Mouse (Mus musculus): ENCODE measurements at regions not wholly inside any gene's neighbourhood (a gene's known extent, or its start where the extent isn't known, plus 50 kb on each side); places are given as distances from the start of the nearest gene placed in this dataset.

GRCm38 (mm10) chr8:78154873-78155272, 58.2 kb upstream of the Ttc29 start:
- no peak for DNase-seq (ENCODE audit: low read depth)

DNA sequence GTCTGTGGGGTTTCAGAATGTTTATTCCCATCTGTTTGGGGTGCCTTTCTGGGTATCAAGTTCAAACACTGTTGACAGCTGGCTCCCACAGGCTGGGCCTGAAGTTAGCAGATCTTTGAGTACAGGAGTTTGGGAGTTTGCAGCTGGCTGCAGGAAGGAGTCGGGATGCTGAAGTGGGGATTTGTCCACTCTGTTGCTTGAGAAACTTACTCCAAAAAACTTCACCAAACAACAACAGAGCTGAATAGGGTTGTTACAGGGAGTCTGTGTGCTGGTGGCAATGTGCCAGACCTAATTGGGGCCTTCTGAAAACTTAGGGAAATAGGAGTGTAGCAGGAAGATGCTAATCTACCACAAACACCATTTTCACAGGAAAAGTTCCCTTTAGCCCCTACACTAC, 51.1 kb upstream of the Ttc29 start:
- DNase-seq (ENCODE audit: low read depth) = no peak

DNA sequence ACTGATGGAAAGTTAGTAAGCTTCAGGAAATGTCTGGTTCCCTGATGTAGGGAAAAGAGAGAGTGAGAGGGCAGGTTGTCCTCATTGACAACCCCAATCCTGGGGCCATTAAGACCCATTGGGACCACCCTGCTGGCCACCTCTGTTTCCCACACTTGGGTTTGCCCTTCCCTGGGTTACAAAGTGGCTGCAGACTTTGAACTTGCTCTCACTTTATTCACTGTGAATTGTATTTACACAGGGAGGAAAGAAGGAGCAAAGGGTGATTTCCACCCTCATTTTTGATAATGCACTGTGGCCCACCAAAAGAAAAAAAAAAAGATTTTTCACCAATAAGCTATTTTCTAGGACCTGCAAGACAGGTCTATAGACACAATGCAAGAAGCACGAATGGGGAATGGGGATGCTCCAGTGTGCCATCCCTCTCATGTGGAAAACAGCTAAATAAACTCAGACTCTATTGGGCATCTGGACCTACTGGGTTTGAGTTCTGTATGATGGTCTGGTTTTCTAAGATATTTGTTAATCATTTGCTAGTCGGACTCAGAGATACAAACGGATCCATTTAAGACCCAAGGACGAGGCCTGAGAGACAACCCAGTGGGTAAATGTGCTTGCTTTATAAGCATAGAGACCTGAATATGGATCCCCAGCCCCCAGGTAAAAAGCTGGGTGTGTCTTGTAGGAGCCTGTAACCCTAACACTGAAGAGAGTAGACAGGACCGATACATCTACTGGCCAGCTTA, 50.2 kb upstream of the Ttc29 start:
- DNase-seq (ENCODE audit: low read depth) = no peak
